Mouse (Mus musculus) heart, embryonic 15.5 days (tissue): Measurements from ENCODE around the gene Gm14085. TPM values are rescaled to one million over a fixed set of nuclear protein-coding genes. Genes with fewer than 3 reads are reported as not detected.
"Not testable (repeated sequence)": the region's sequence is repeated elsewhere in the genome, so short reads cannot be mapped to it uniquely, and the experiment has no call there.

Experiments used
- ATAC-seq: fragments of 200-750 bp; cut with Nextera tagmentation; replicated peaks from 2 replicates; pipeline ENCODE4 v1.8.0; 2017; ENCODE audit warnings: low read depth, moderate TSS enrichment; ENCODE audit not compliant: insufficient number of reproducible peaks, insufficient read depth, low FRiP score
- H3K27ac ChIP-seq: fragments of 300-500 bp; sonication (generic); 2 replicates; pipeline ENCODE4 v1.5.1; 2015; ENCODE audit warnings: mild to moderate bottlenecking, inconsistent platforms
- H3K27me3 ChIP-seq: fragments of 300-500 bp; sonication (generic); 2 replicates; pipeline ENCODE4 v1.6.1; 2015; ENCODE audit warnings: inconsistent platforms
- H3K36me3 ChIP-seq: fragments of 300-500 bp; sonication (generic); 2 replicates; pipeline ENCODE4 v1.6.1; 2015; ENCODE audit warnings: mild to moderate bottlenecking, inconsistent platforms
- H3K4me1 ChIP-seq: fragments of 300-500 bp; sonication (generic); replicated peaks from 2 replicates; pipeline ENCODE4 v1.6.1; 2015; ENCODE audit warnings: inconsistent platforms
- H3K4me2 ChIP-seq: fragments of 300-500 bp; sonication (generic); 2 replicates; pipeline ENCODE4 v1.6.1; 2015; ENCODE audit warnings: inconsistent platforms, mild to moderate bottlenecking, moderate library complexity
- H3K4me3 ChIP-seq: fragments of 300-500 bp; sonication (generic); 2 replicates; pipeline ENCODE4 v1.5.1; 2015; ENCODE audit warnings: mild to moderate bottlenecking, inconsistent platforms
- H3K9ac ChIP-seq: fragments of 300-500 bp; sonication (generic); 2 replicates; pipeline ENCODE4 v1.6.1; 2015; ENCODE audit warnings: mild to moderate bottlenecking, inconsistent platforms
- H3K9me3 ChIP-seq: fragments of 300-500 bp; sonication (generic); replicated peaks from 2 replicates; pipeline ENCODE4 v1.6.1; 2016; ENCODE audit warnings: inconsistent platforms
- WGBS: fragments of 180-500 bp; shearing (Covaris S2); methylation state at CpG from one replicate; pipeline ENCODE4 v1.1.7; 2015; ENCODE audit warnings: mixed read lengths; 5-methylcytosine and 5-hydroxymethylcytosine counted together
- polyA plus RNA-seq: library from polyadenylated mRNA; unstranded; fragments of >200 nt; fragmentation: Nextera tagmentation; extraction: Ambion mirVana; gene quantifications from 2 replicates; pipeline ENCODE4 v1.2.1, GENCODE M21; 2015

Gm14085 gene
- polyA plus RNA-seq, 1 experiment from 2014 or later: not detected

GRCm38 (mm10) chr2:122485654-122486053 lies 913 bp downstream of the Gm14085 start:
- not testable (repeated sequence) for H3K4me1 ChIP-seq, H3K9ac ChIP-seq, H3K27me3 ChIP-seq, H3K4me2 ChIP-seq, H3K27ac ChIP-seq, H3K9me3 ChIP-seq, ATAC-seq, H3K36me3 ChIP-seq, H3K4me3 ChIP-seq
- 52% methylated on average over 3 of the region's 3 CpGs for WGBS

GRCm38 (mm10) chr2:122486122-122486521 lies 1.4 kb downstream of the Gm14085 start:
- not testable (repeated sequence) for H3K4me1 ChIP-seq, ATAC-seq, H3K4me3 ChIP-seq, H3K9me3 ChIP-seq, H3K9ac ChIP-seq, H3K27me3 ChIP-seq, H3K27ac ChIP-seq, H3K4me2 ChIP-seq, H3K36me3 ChIP-seq

GRCm38 (mm10) chr2:122486674-122487073 lies 1.9 kb downstream of the Gm14085 start:
- no peak overlapping the region for H3K4me2 ChIP-seq
- no peak overlapping the region for H3K4me3 ChIP-seq
- WGBS: 69% methylated on average over 2 of the region's 2 CpGs
- H3K36me3 ChIP-seq: no peaks in the 10 kb centered on the region
- no peak overlapping the region for H3K9ac ChIP-seq
- no peak overlapping the region for H3K27ac ChIP-seq
- H3K27me3 ChIP-seq: no peaks in the 10 kb centered on the region
- H3K4me1 ChIP-seq: no peaks in the 10 kb centered on the region
- H3K9me3 ChIP-seq: no peaks in the 10 kb centered on the region
- ATAC-seq: no peak

- H3K27me3 ChIP-seq, ATAC-seq, H3K4me3 ChIP-seq, H3K27ac ChIP-seq, H3K9ac ChIP-seq, H3K36me3 ChIP-seq, H3K4me1 ChIP-seq, H3K9me3 ChIP-seq, H3K4me2 ChIP-seq: not testable (repeated sequence)
- WGBS: 82% methylated on average over 1 of the region's 1 CpGs
Observed at GRCm38 (mm10) chr2:122529696-122530095, 45.0 kb downstream of the Gm14085 start.

GRCm38 (mm10) chr2:122531290-122531689 lies 46.5 kb downstream of the Gm14085 start:
- Histone ChIP-seq H3K4me2 (no peak overlapping the region), H3K4me3 (no peak overlapping the region), H3K36me3 (no peaks in the 10 kb centered on the region), H3K9ac (no peak overlapping the region), H3K27ac (no peak overlapping the region), H3K4me1 (no peaks in the 10 kb centered on the region), H3K27me3 (no peaks in the 10 kb centered on the region), H3K9me3 (no peaks in the 10 kb centered on the region)
- WGBS: 82% methylated on average over 7 of the region's 7 CpGs
- ATAC-seq: no peak

- no peak for ATAC-seq
- Histone ChIP-seq H3K27ac (no peak overlapping the region), H3K4me2 (no peak overlapping the region), H3K9ac (no peak overlapping the region), H3K27me3 (no peaks in the 10 kb centered on the region), H3K4me1 (no peaks in the 10 kb centered on the region), H3K36me3 (no peaks in the 10 kb centered on the region), H3K4me3 (no peak overlapping the region), H3K9me3 (no peaks in the 10 kb centered on the region)
- WGBS: 82% methylated on average over 2 of the region's 2 CpGs
Observed at GRCm38 (mm10) chr2:122531726-122532125, 47.0 kb downstream of the Gm14085 start.

- no peak overlapping the region for H3K4me2 ChIP-seq
- H3K9ac ChIP-seq: no peak overlapping the region
- WGBS: 63% methylated on average over 2 of the region's 2 CpGs
- ATAC-seq: no peak
- no peaks in the 10 kb centered on the region for H3K27me3 ChIP-seq
- no peaks in the 10 kb centered on the region for H3K4me1 ChIP-seq
- no peaks in the 10 kb centered on the region for H3K36me3 ChIP-seq
- H3K27ac ChIP-seq: no peak overlapping the region
- H3K9me3 ChIP-seq: no peaks in the 10 kb centered on the region
- no peak overlapping the region for H3K4me3 ChIP-seq
Observed at GRCm38 (mm10) chr2:122532136-122532801, 47.5 kb downstream of the Gm14085 start.

GRCm38 (mm10) chr2:122532802-122533186 lies 48.1 kb downstream of the Gm14085 start:
- Histone ChIP-seq H3K9ac (no peak overlapping the region), H3K36me3 (no peaks in the 10 kb centered on the region), H3K4me3 (no peak overlapping the region), H3K9me3 (no peaks in the 10 kb centered on the region), H3K27ac (no peak overlapping the region), H3K4me2 (no peak overlapping the region), H3K27me3 (no peaks in the 10 kb centered on the region), H3K4me1 (no peaks in the 10 kb centered on the region)
- ATAC-seq: no peak
- 73% methylated on average over 2 of the region's 2 CpGs for WGBS

- 55% methylated on average over 2 of the region's 2 CpGs for WGBS
- no peak for ATAC-seq
- Histone ChIP-seq H3K4me3 (no peak overlapping the region), H3K27me3 (no peaks in the 10 kb centered on the region), H3K4me2 (no peak overlapping the region), H3K36me3 (no peaks in the 10 kb centered on the region), H3K9me3 (no peaks in the 10 kb centered on the region), H3K9ac (no peak overlapping the region), H3K27ac (no peak overlapping the region), H3K4me1 (no peaks in the 10 kb centered on the region)
Observed at GRCm38 (mm10) chr2:122533378-122533777, 48.6 kb downstream of the Gm14085 start.

GRCm38 (mm10) chr2:122534671-122535070 lies 49.9 kb downstream of the Gm14085 start:
- Histone ChIP-seq H3K4me3 (no peak overlapping the region), H3K9me3 (no peaks in the 10 kb centered on the region), H3K4me2 (no peak overlapping the region), H3K27me3 (no peaks in the 10 kb centered on the region), H3K27ac (no peak overlapping the region), H3K4me1 (no peaks in the 10 kb centered on the region), H3K36me3 (no peaks in the 10 kb centered on the region), H3K9ac (no peak overlapping the region)
- no peak for ATAC-seq
- WGBS: 56% methylated on average over 2 of the region's 2 CpGs

- Histone ChIP-seq H3K27me3 (no peaks in the 10 kb centered on the region), H3K4me1 (no peaks in the 10 kb centered on the region), H3K9ac (no peak overlapping the region), H3K4me2 (no peak overlapping the region), H3K36me3 (no peaks in the 10 kb centered on the region), H3K9me3 (no peaks in the 10 kb centered on the region), H3K4me3 (no peak overlapping the region), H3K27ac (no peak overlapping the region)
- ATAC-seq: no peak
- 18% methylated on average over 2 of the region's 2 CpGs for WGBS
Observed at GRCm38 (mm10) chr2:122558317-122558716, 73.6 kb downstream of the Gm14085 start.

- Histone ChIP-seq H3K4me3 (no peak overlapping the region), H3K4me2 (no peak overlapping the region), H3K9me3 (no peaks in the 10 kb centered on the region), H3K27me3 (no peaks in the 10 kb centered on the region), H3K27ac (no peak overlapping the region), H3K4me1 (no peaks in the 10 kb centered on the region), H3K36me3 (no peaks in the 10 kb centered on the region), H3K9ac (no peak overlapping the region)
- ATAC-seq: no peak
- 84% methylated on average over 5 of the region's 5 CpGs for WGBS
Observed at GRCm38 (mm10) chr2:122561221-122561620, 76.5 kb downstream of the Gm14085 start.
